21 mouse cellular contexts compared by ENCODE assay signal in genomic region chr13:37402421-37402820, GRCm38 (mm10). TPM values are rescaled to one million over a fixed set of nuclear protein-coding genes. Genes with fewer than 3 reads are reported as not detected.
DNase-seq lines count a peak whose midpoint lies in the region; ATAC-seq and TF ChIP-seq lines count a peak whose summit lies in the region.
"Had no signal": no experiment of that assay in that cellular context is flagged by ENCODE, and none has a peak within 500 bp of the region (broad histone marks: within the 10 kb centered on the region; RNA-seq: fewer than 3 reads in every experiment).

No protein-coding gene starts in this region.

- H3K27ac ChIP-seq in midbrain, postnatal 0 days (ENCODE audit: low read depth, low read length), result no peak overlapping the region
- no peak overlapping the region for H3K27ac ChIP-seq in midbrain, embryonic 11.5 days (ENCODE audit: low read depth, low read length)
- 0 out of 2 replicates have a peak overlapping the region, but pooled peaks have one; percentile 26 for H3K27ac ChIP-seq in brown adipose tissue, adult 24 weeks (replicated peaks; ENCODE audit: low read depth, low read length)
- H3K27ac ChIP-seq in hindbrain, embryonic 16.5 days (ENCODE audit: low read depth, low read length), result no peak overlapping the region
- H3K27ac ChIP-seq: forebrain, embryonic 12.5 days; heart, embryonic 15.5 days; hindbrain, embryonic 13.5 days had no signal

- H3K36me3 ChIP-seq in midbrain, postnatal 0 days (ENCODE audit: insufficient read depth, low read length), result no peaks in the 10 kb centered on the region
- H3K36me3 ChIP-seq in midbrain, embryonic 11.5 days (ENCODE audit: control insufficient read depth, insufficient read depth, low read length), result no peaks in the 10 kb centered on the region
- H3K36me3 ChIP-seq in hindbrain, embryonic 16.5 days (ENCODE audit: control insufficient read depth, insufficient read depth, low read length), result no peaks in the 10 kb centered on the region
- H3K36me3 ChIP-seq: forebrain, embryonic 12.5 days; G1E; heart, embryonic 15.5 days; hindbrain, embryonic 13.5 days had no signal

- H3K9ac ChIP-seq in midbrain, postnatal 0 days (replicated peaks; ENCODE audit: low read length, poor library complexity, severe bottlenecking), result no peak overlapping the region
- no peak overlapping the region for H3K9ac ChIP-seq in midbrain, embryonic 11.5 days (ENCODE audit: low read length)
- H3K9ac ChIP-seq in hindbrain, embryonic 16.5 days (ENCODE audit: low read depth, low read length), result no peak overlapping the region
- H3K9ac ChIP-seq: forebrain, embryonic 12.5 days; forebrain, postnatal 0 days; heart, embryonic 15.5 days; hindbrain, embryonic 13.5 days had no signal

- WGBS in midbrain, postnatal 0 days, result 24% methylated on average over 3 of the region's 3 CpGs
- 25% methylated on average over 3 of the region's 3 CpGs for WGBS in midbrain, embryonic 11.5 days
- WGBS in hindbrain, embryonic 16.5 days, result 25% methylated on average over 3 of the region's 3 CpGs

- no peak overlapping the region for H3K4me2 ChIP-seq in midbrain, postnatal 0 days (ENCODE audit: low read depth, low read length, poor library complexity, severe bottlenecking)
- H3K4me2 ChIP-seq in midbrain, embryonic 11.5 days, result no peak overlapping the region
- H3K4me2 ChIP-seq in hindbrain, embryonic 16.5 days (ENCODE audit: low read length), result no peak overlapping the region
- H3K4me2 ChIP-seq: forebrain, embryonic 12.5 days; heart, embryonic 11.5 days; heart, embryonic 15.5 days; hindbrain, embryonic 13.5 days had no signal

- no peak for ATAC-seq in CD4-positive, CD25-positive, alpha-beta regulatory T cell, adult 4 months
- ATAC-seq in midbrain, postnatal 0 days (ENCODE audit: low FRiP score), result no peak
- no peak for ATAC-seq in midbrain, embryonic 11.5 days (ENCODE audit: low FRiP score)
- ATAC-seq in hindbrain, embryonic 16.5 days, result no peak
- no peak for ATAC-seq in erythroid progenitor cell, adult 5-6 weeks (replicated peaks; ENCODE audit: low FRiP score, poor library complexity, severe bottlenecking)
- ATAC-seq: forebrain, postnatal 0 days had no signal

- H3K4me1 ChIP-seq in midbrain, postnatal 0 days (ENCODE audit: insufficient read depth, low read length), result no peaks in the 10 kb centered on the region
- H3K4me1 ChIP-seq in midbrain, embryonic 11.5 days (ENCODE audit: control insufficient read depth, insufficient read depth, low read length), result no peaks in the 10 kb centered on the region
- H3K4me1 ChIP-seq in brown adipose tissue, adult 24 weeks (ENCODE audit: control insufficient read depth, insufficient read depth, insufficient read length, low read length), result peaks cover 4% of the 10 kb centered on the region; the same call in 1 of the 2 replicates
- no peaks in the 10 kb centered on the region for H3K4me1 ChIP-seq in hindbrain, embryonic 16.5 days (ENCODE audit: control insufficient read depth, insufficient read depth, low read depth, low read length)
- H3K4me1 ChIP-seq: forebrain, embryonic 12.5 days; heart, embryonic 15.5 days; hindbrain, embryonic 13.5 days had no signal

- no peaks in the 10 kb centered on the region for H3K27me3 ChIP-seq in midbrain, postnatal 0 days (ENCODE audit: insufficient read depth, low read length)
- H3K27me3 ChIP-seq in midbrain, embryonic 11.5 days (ENCODE audit: control insufficient read depth, insufficient read depth, low read length), result no peaks in the 10 kb centered on the region
- no peaks in the 10 kb centered on the region for H3K27me3 ChIP-seq in hindbrain, embryonic 16.5 days (replicated peaks; ENCODE audit: control insufficient read depth, insufficient read depth, low read length)
- H3K27me3 ChIP-seq: forebrain, embryonic 12.5 days; heart, embryonic 15.5 days; hindbrain, embryonic 13.5 days had no signal

- peak; percentile 4 for DNase-seq in CD4-positive, CD25-positive, alpha-beta regulatory T cell, adult 2 months (ENCODE audit: low read depth, low spot score)
- DNase-seq in midbrain, postnatal 0 days (ENCODE audit: low spot score), result peak; percentile 15
- no peak for DNase-seq in midbrain, embryonic 11.5 days (ENCODE audit: low spot score, missing footprints)
- DNase-seq: adrenal gland, postnatal 14 days; cerebellum, adult 18-20 months; cerebellum, adult 9-11 months; forebrain, postnatal 0 days; gastrocnemius, postnatal 36 days; heart, adult 18-20 months; heart, postnatal 14 days; kidney, adult 2 months had no signal

- TF ChIP-seq CTCF in midbrain, postnatal 0 days (IDR thresholded peaks at IDR 0.05), result no peak

- H3K4me3 ChIP-seq in midbrain, postnatal 0 days (ENCODE audit: low read depth, low read length), result no peak overlapping the region
- no peak overlapping the region for H3K4me3 ChIP-seq in midbrain, embryonic 11.5 days (ENCODE audit: low read depth, low read length)
- H3K4me3 ChIP-seq in brown adipose tissue, adult 24 weeks (ENCODE audit: insufficient read depth, low read depth, low read length), result no peak overlapping the region
- no peak overlapping the region for H3K4me3 ChIP-seq in hindbrain, embryonic 16.5 days (ENCODE audit: low read length)
- H3K4me3 ChIP-seq: forebrain, embryonic 12.5 days; heart, embryonic 15.5 days; hindbrain, embryonic 13.5 days had no signal

- H3K9me3 ChIP-seq in midbrain, postnatal 0 days (ENCODE audit: low read length), result no peaks in the 10 kb centered on the region
- H3K9me3 ChIP-seq in midbrain, embryonic 11.5 days (ENCODE audit: control insufficient read depth, low read length), result no peaks in the 10 kb centered on the region
- no peaks in the 10 kb centered on the region for H3K9me3 ChIP-seq in hindbrain, embryonic 16.5 days (ENCODE audit: control insufficient read depth, low read length)
- H3K9me3 ChIP-seq: forebrain, embryonic 12.5 days; G1E; heart, embryonic 15.5 days; hindbrain, embryonic 13.5 days had no signal

RNA-seq across cellular contexts. Expression of gene Ly86, which starts 57.4 kb away (rescaled TPM):
- polyA plus RNA-seq in CD4-positive, CD25-positive, alpha-beta regulatory T cell, adult 4 months (2017; shearing (Covaris generic)), result 10 to 100 TPM in 1 of 2 experiments, 1 to 10 TPM in 1; 2.6 to 10.2 TPM
- 6.5 and 11.5 TPM in 2 replicates for total RNA-seq in midbrain, postnatal 0 days (2014; rRNA removed)
- 10.2 and 11.0 TPM in 2 replicates for polyA plus RNA-seq in midbrain, postnatal 0 days (2015; fragmentation: Nextera tagmentation; extraction: Ambion mirVana)
- 5.8 and 7.0 TPM in 2 replicates for polyA plus RNA-seq in midbrain, embryonic 11.5 days (2014; fragmentation: Nextera tagmentation; extraction: Ambion mirVana)
- polyA plus RNA-seq in brown adipose tissue, adult 24 weeks (2012; ENCODE audit: insufficient read depth, insufficient read length, missing spikeins), result 8.7 and 12.4 TPM in 2 replicates
- polyA plus RNA-seq in hindbrain, embryonic 16.5 days (2015; fragmentation: Nextera tagmentation; extraction: Ambion mirVana), result 8.9 and 9.2 TPM in 2 replicates
- total RNA-seq in erythroid progenitor cell, adult 5-6 weeks (2015; ENCODE audit: low replicate concordance), result 39.4 and 51.2 TPM in 2 replicates
- total RNA-seq in erythroid progenitor cell, adult 5-6 weeks (2017; ENCODE audit: low replicate concordance), result 9.9 and 19.3 TPM in 2 replicates
- polyA plus RNA-seq: C2C12, G1E had no signal
